ENCODE assay signal across 9 mouse cellular contexts in genomic region chr2:27026857-27027617, GRCm38 (mm10). TPM values are rescaled to one million over a fixed set of nuclear protein-coding genes. Genes with fewer than 3 reads are reported as not detected.
DNase-seq lines count a peak whose midpoint lies in the region; ATAC-seq and TF ChIP-seq lines count a peak whose summit lies in the region.
"Had no signal": no experiment of that assay in that cellular context is flagged by ENCODE, and none has a peak within 500 bp of the region (broad histone marks: within the 10 kb centered on the region; RNA-seq: fewer than 3 reads in every experiment).

No protein-coding gene starts in this region.

- no peak for TF ChIP-seq CTCF in spleen, adult 2 months (IDR thresholded peaks at IDR 0.05; ENCODE audit: extremely low read depth, insufficient read depth, insufficient read length, insufficient replicate concordance)
- no peak for TF ChIP-seq CTCF in liver, postnatal 0 days (IDR thresholded peaks at IDR 0.05; ENCODE audit: low read depth)

- no peak for ATAC-seq in forebrain, embryonic 14.5 days
- ATAC-seq in liver, postnatal 0 days, result no peak

- H3K27me3 ChIP-seq in spleen, adult 2 months (ENCODE audit: control insufficient read depth, insufficient read depth, low read length), result no peaks in the 10 kb centered on the region
- no peaks in the 10 kb centered on the region for H3K27me3 ChIP-seq in forebrain, embryonic 14.5 days (replicated peaks; ENCODE audit: control insufficient read depth, insufficient read depth, low read length)
- H3K27me3 ChIP-seq in liver, postnatal 0 days (ENCODE audit: insufficient read depth, low read length), result no peaks in the 10 kb centered on the region

- DNase-seq in spleen, adult 2 months (ENCODE audit: low read depth in 1 of 2, low spot score in 2 of 2), result no peak
- DNase-seq in spleen, adult 18-20 months, result no peak
- DNase-seq in forebrain, embryonic 14.5 days (ENCODE audit: low spot score), result no peak
- no peak for DNase-seq in liver, postnatal 0 days
- no peak for DNase-seq in testis, postnatal 10 days (ENCODE audit: low spot score)
- no peak for DNase-seq in ovary, postnatal 10 days (ENCODE audit: low spot score)
- no peak for DNase-seq in yolk sac, embryonic 10.5 days (ENCODE audit: low spot score)
- DNase-seq in embryo, embryonic 11 days, result no peak

- no peak for TF ChIP-seq EP300 in liver, postnatal 0 days (IDR thresholded peaks at IDR 0.05; ENCODE audit: low read depth)

- no peak for TF ChIP-seq POLR2A in spleen, adult 2 months (IDR thresholded peaks at IDR 0.05; ENCODE audit: low read depth, low read length)

- WGBS in spleen, adult 2 months, result 59% methylated on average over 10 of the region's 10 CpGs
- WGBS in forebrain, embryonic 14.5 days, result 72% methylated on average over 10 of the region's 10 CpGs
- 52% methylated on average over 10 of the region's 10 CpGs for WGBS in liver, postnatal 0 days (ENCODE audit: insufficient replicate concordance)

- no peaks in the 10 kb centered on the region for H3K9me3 ChIP-seq in forebrain, embryonic 14.5 days (replicated peaks; ENCODE audit: control insufficient read depth, low read length)
- no peaks in the 10 kb centered on the region for H3K9me3 ChIP-seq in liver, postnatal 0 days (ENCODE audit: low read length)

- no peaks in the 10 kb centered on the region for H3K36me3 ChIP-seq in spleen, adult 2 months (ENCODE audit: control insufficient read depth, insufficient read depth, low read length)
- no peaks in the 10 kb centered on the region for H3K36me3 ChIP-seq in forebrain, embryonic 14.5 days (ENCODE audit: control insufficient read depth, insufficient read depth, low read length)
- no peaks in the 10 kb centered on the region for H3K36me3 ChIP-seq in liver, postnatal 0 days (replicated peaks; ENCODE audit: insufficient read depth, low read length)

- peak overlapping the region; percentile 10; the same call in 1 of the 2 replicates for H3K27ac ChIP-seq in spleen, adult 2 months (ENCODE audit: insufficient read depth, low read length)
- no peak overlapping the region for H3K27ac ChIP-seq in forebrain, embryonic 14.5 days (ENCODE audit: low read depth, low read length)
- no peak overlapping the region for H3K27ac ChIP-seq in liver, postnatal 0 days (ENCODE audit: low read depth)
- H3K27ac ChIP-seq: kidney, postnatal 0 days had no signal

- H3K4me2 ChIP-seq in forebrain, embryonic 14.5 days (ENCODE audit: low read length), result peak overlapping the region; percentile 63
- H3K4me2 ChIP-seq in liver, postnatal 0 days (ENCODE audit: low read depth, low read length), result peak overlapping the region; percentile 61

- peaks cover 26% of the 10 kb centered on the region for H3K4me1 ChIP-seq in spleen, adult 2 months (ENCODE audit: control insufficient read depth, insufficient read depth, insufficient read length)
- H3K4me1 ChIP-seq in forebrain, embryonic 14.5 days (ENCODE audit: control insufficient read depth, insufficient read depth, low read length), result no peaks in the 10 kb centered on the region
- peaks cover 21% of the 10 kb centered on the region for H3K4me1 ChIP-seq in liver, postnatal 0 days (ENCODE audit: insufficient read depth)

- peak overlapping the region; percentile 57 for H3K9ac ChIP-seq in forebrain, embryonic 14.5 days (ENCODE audit: low read length)
- H3K9ac ChIP-seq in liver, postnatal 0 days (replicated peaks), result no peak overlapping the region

- peak overlapping the region; percentile 51 for H3K4me3 ChIP-seq in spleen, adult 2 months (ENCODE audit: extremely low read depth, insufficient read depth, insufficient read length)
- peak overlapping the region; percentile 27; the same call in 1 of the 2 replicates for H3K4me3 ChIP-seq in forebrain, embryonic 14.5 days (ENCODE audit: low read depth, low read length)
- no peak overlapping the region for H3K4me3 ChIP-seq in liver, postnatal 0 days (ENCODE audit: low read depth, low read length)

RNA-seq across cellular contexts. Expression of gene Slc2a6, which starts 0.8 kb away (rescaled TPM):
- 18.9 and 27.5 TPM in 2 replicates for polyA plus RNA-seq in spleen, adult 2 months (2012; rRNA removed)
- 3.4 TPM in 2 replicates for polyA plus RNA-seq in forebrain, embryonic 14.5 days (2014; fragmentation: Nextera tagmentation; extraction: Ambion mirVana)
- polyA plus RNA-seq in liver, postnatal 0 days (2015; fragmentation: Nextera tagmentation; extraction: Ambion mirVana), result 0.31 and 0.47 TPM in 2 replicates

RNA-seq across cellular contexts. Expression of gene Cacfd1, which starts 17.3 kb away (rescaled TPM):
- 29.9 and 31.2 TPM in 2 replicates for polyA plus RNA-seq in spleen, adult 2 months (2012; rRNA removed)
- polyA plus RNA-seq in forebrain, embryonic 14.5 days (2014; fragmentation: Nextera tagmentation; extraction: Ambion mirVana), result 58.7 and 64.8 TPM in 2 replicates
- 21.1 and 23.5 TPM in 2 replicates for polyA plus RNA-seq in liver, postnatal 0 days (2015; fragmentation: Nextera tagmentation; extraction: Ambion mirVana)

RNA-seq across cellular contexts. Expression of gene Mymk, which starts 44.9 kb away (rescaled TPM):
- polyA plus RNA-seq in spleen, adult 2 months (2012; rRNA removed), result 0.47 and 0.67 TPM in 2 replicates
- polyA plus RNA-seq in forebrain, embryonic 14.5 days (2014; fragmentation: Nextera tagmentation; extraction: Ambion mirVana), result not detected in 2 replicates
- 0.49 TPM in 1 of 2 replicates, not detected in the other for polyA plus RNA-seq in liver, postnatal 0 days (2015; fragmentation: Nextera tagmentation; extraction: Ambion mirVana)
- polyA plus RNA-seq: kidney, postnatal 0 days had no signal

RNA-seq across cellular contexts. Expression of gene Adamtsl2, which starts 52.1 kb away (rescaled TPM):
- polyA plus RNA-seq in spleen, adult 2 months (2012; rRNA removed), result 33.6 and 45.1 TPM in 2 replicates
- 10.4 TPM in 2 replicates for polyA plus RNA-seq in forebrain, embryonic 14.5 days (2014; fragmentation: Nextera tagmentation; extraction: Ambion mirVana)
- polyA plus RNA-seq in liver, postnatal 0 days (2015; fragmentation: Nextera tagmentation; extraction: Ambion mirVana), result 1.1 and 1.2 TPM in 2 replicates

RNA-seq across cellular contexts. Expression of gene Adamts13, which starts 53.8 kb away (rescaled TPM):
- 1.9 and 2.4 TPM in 2 replicates for polyA plus RNA-seq in spleen, adult 2 months (2012; rRNA removed)
- 0.53 TPM in 1 of 2 replicates, not detected in the other for polyA plus RNA-seq in forebrain, embryonic 14.5 days (2014; fragmentation: Nextera tagmentation; extraction: Ambion mirVana)
- 1.7 and 1.9 TPM in 2 replicates for polyA plus RNA-seq in liver, postnatal 0 days (2015; fragmentation: Nextera tagmentation; extraction: Ambion mirVana)
